Mouse (Mus musculus) neural tube, embryonic 14.5 days (tissue): Measurements from ENCODE around the gene Vamp3. TPM values are rescaled to one million over a fixed set of nuclear protein-coding genes. Genes with fewer than 3 reads are reported as not detected.

Source experiments
- ATAC-seq: fragments of 200-750 bp; cut with Nextera tagmentation; 2 replicates; pipeline ENCODE4 v1.8.0; 2017; ENCODE audit warnings: low read depth, mild to moderate bottlenecking, moderate TSS enrichment, moderate library complexity
- H3K27ac ChIP-seq: fragments of 300-500 bp; sonication (generic); 2 replicates; pipeline ENCODE4 v1.5.1; 2014; ENCODE audit warnings: low read depth, mild to moderate bottlenecking, control low read depth, low read length, moderate library complexity, mixed read lengths
- H3K27me3 ChIP-seq: fragments of 300-500 bp; sonication (generic); 2 replicates; pipeline ENCODE4 v1.6.1; 2014; ENCODE audit warnings: low read length; ENCODE audit not compliant: control insufficient read depth, insufficient read depth
- H3K36me3 ChIP-seq: fragments of 300-500 bp; sonication (generic); 2 replicates; pipeline ENCODE4 v1.6.1; 2014; ENCODE audit warnings: low read length, mixed read lengths; ENCODE audit not compliant: control insufficient read depth, insufficient read depth
- H3K4me1 ChIP-seq: fragments of 300-500 bp; sonication (generic); 2 replicates; pipeline ENCODE4 v1.6.1; 2014; ENCODE audit warnings: low read length; ENCODE audit not compliant: control insufficient read depth, insufficient read depth
- H3K4me2 ChIP-seq: fragments of 300-500 bp; sonication (generic); 2 replicates; pipeline ENCODE4 v1.6.1; 2014; ENCODE audit warnings: mild to moderate bottlenecking, low read depth, low read length, control low read depth
- H3K4me3 ChIP-seq: fragments of 300-500 bp; sonication (generic); 2 replicates; pipeline ENCODE4 v1.5.1; 2014; ENCODE audit warnings: low read depth, low read length, control low read depth, mixed read lengths
- H3K9ac ChIP-seq: fragments of 300-500 bp; sonication (generic); replicated peaks from 2 replicates; pipeline ENCODE4 v1.6.1; 2014; ENCODE audit warnings: low read depth, mild to moderate bottlenecking, control low read depth, low read length, mixed read lengths
- H3K9me3 ChIP-seq: fragments of 300-500 bp; sonication (generic); 2 replicates; pipeline ENCODE4 v1.6.1; 2016; ENCODE audit warnings: low read length; ENCODE audit not compliant: control insufficient read depth
- WGBS: fragments of 180-500 bp; shearing (Covaris S2); extraction: QIAGEN DNeasy Blood & Tissue Kit; methylation state at CpG from one replicate; pipeline ENCODE4 v1.1.7; 2014; 5-methylcytosine and 5-hydroxymethylcytosine counted together
- polyA plus RNA-seq: library from polyadenylated mRNA; unstranded; fragments of >200 nt; fragmentation: Nextera tagmentation; extraction: Ambion mirVana; gene quantifications from 2 replicates; pipeline ENCODE4 v1.2.1, GENCODE M21; 2014

Gene Vamp3
- polyA plus RNA-seq, 1 experiment from 2014 or later = 36.6 TPM

- Histone ChIP-seq H3K4me3 (no peak overlapping the region), H3K27me3 (no peaks in the 10 kb centered on the region), H3K4me2 (no peak overlapping the region), H3K9me3 (no peaks in the 10 kb centered on the region), H3K4me1 (no peaks in the 10 kb centered on the region), H3K36me3 (no peaks in the 10 kb centered on the region), H3K27ac (no peak overlapping the region), H3K9ac (no peak overlapping the region)
- 92% methylated on average over 13 of the region's 13 CpGs for WGBS
- no peak for ATAC-seq
Measured at GRCm38 (mm10) chr4:151005656-151006318, 52.0 kb downstream of the Vamp3 start.

- no peak overlapping the region for H3K9ac ChIP-seq
- H3K9me3 ChIP-seq = no peaks in the 10 kb centered on the region
- WGBS = 79% methylated on average over 13 of the region's 13 CpGs
- ATAC-seq = no peak
- no peak overlapping the region for H3K4me3 ChIP-seq
- no peak overlapping the region for H3K4me2 ChIP-seq
- no peaks in the 10 kb centered on the region for H3K27me3 ChIP-seq
- no peak overlapping the region for H3K27ac ChIP-seq
- no peaks in the 10 kb centered on the region for H3K36me3 ChIP-seq
- H3K4me1 ChIP-seq = no peaks in the 10 kb centered on the region
Measured at GRCm38 (mm10) chr4:151001397-151001796, 56.4 kb downstream of the Vamp3 start.

GRCm38 (mm10) chr4:150998626-150999025, 59.1 kb downstream of the Vamp3 start:
- H3K27me3 ChIP-seq = no peaks in the 10 kb centered on the region
- no peaks in the 10 kb centered on the region for H3K9me3 ChIP-seq
- ATAC-seq = no peak
- H3K4me3 ChIP-seq = no peak overlapping the region
- H3K9ac ChIP-seq = no peak overlapping the region
- H3K4me1 ChIP-seq = no peaks in the 10 kb centered on the region
- H3K27ac ChIP-seq = no peak overlapping the region
- no peaks in the 10 kb centered on the region for H3K36me3 ChIP-seq
- no peak overlapping the region for H3K4me2 ChIP-seq
- 95% methylated on average over 9 of the region's 9 CpGs for WGBS

Other genes with a start within 250 kb of the Vamp3 start
- 70.2 and 76.9 TPM in 2 replicates for gene Errfi1, start 204.0 kb downstream of the Vamp3 start, polyA plus RNA-seq
- gene Park7, start 143.5 kb downstream of the Vamp3 start, polyA plus RNA-seq = 380 and 397 TPM in 2 replicates
- 0.22 and 0.43 TPM in 2 replicates for gene Tnfrsf9, start 143.4 kb downstream of the Vamp3 start, polyA plus RNA-seq
- 3.7 and 9.5 TPM in 2 replicates for gene Uts2, start 60.9 kb downstream of the Vamp3 start, polyA plus RNA-seq
- gene Per3, start 13.3 kb downstream of the Vamp3 start, polyA plus RNA-seq = 4.2 and 5.1 TPM in 2 replicates
- gene Gm13090, start 31.6 kb upstream of the Vamp3 start, polyA plus RNA-seq = 0.63 and 1.4 TPM in 2 replicates